Mouse (Mus musculus) NIH3T3 (cell line): ENCODE results near the gene Gm20696.

Experiments
- DNase-seq: peaks from one replicate; pipeline ENCODE4 v3.0.0-alpha.2; 2012; ENCODE audit warnings: low read depth

Gene Gm20696

GRCm38 (mm10) chr6:99483556-99483955 is 183.0 kb downstream of the Gm20696 start:
- DNase-seq = no peak

- DNase-seq = no peak
These were observed 185.0 kb downstream of the Gm20696 start for GRCm38 (mm10) chr6:99481568-99481967.

GRCm38 (mm10) chr6:99478873-99479650 is 187.5 kb downstream of the Gm20696 start:
- DNase-seq = peak; percentile 79

- no peak for DNase-seq
These were observed 191.6 kb downstream of the Gm20696 start for GRCm38 (mm10) chr6:99475040-99475439.

- DNase-seq = peak; percentile 72
These were observed 195.7 kb downstream of the Gm20696 start for GRCm38 (mm10) chr6:99470906-99471305.

- no peak for DNase-seq
These were observed 197.3 kb downstream of the Gm20696 start for GRCm38 (mm10) chr6:99469134-99469834.

GRCm38 (mm10) chr6:99467831-99468230 is 198.8 kb downstream of the Gm20696 start:
- no peak for DNase-seq

GRCm38 (mm10) chr6:99467109-99467508 is 199.5 kb downstream of the Gm20696 start:
- no peak for DNase-seq

- peak; percentile 66 for DNase-seq
These were observed 200.2 kb downstream of the Gm20696 start for GRCm38 (mm10) chr6:99466354-99466753.

- no peak for DNase-seq
These were observed 202.1 kb downstream of the Gm20696 start for GRCm38 (mm10) chr6:99464449-99464848.

GRCm38 (mm10) chr6:99463906-99464305 is 202.7 kb downstream of the Gm20696 start:
- DNase-seq = no peak

GRCm38 (mm10) chr6:99458775-99459174 is 207.8 kb downstream of the Gm20696 start:
- DNase-seq = no peak

GRCm38 (mm10) chr6:99453763-99454520 is 212.7 kb downstream of the Gm20696 start:
- no peak for DNase-seq

- peak; percentile 36 for DNase-seq
These were observed 213.9 kb downstream of the Gm20696 start for GRCm38 (mm10) chr6:99452638-99453185.

GRCm38 (mm10) chr6:99451479-99451878 is 215.1 kb downstream of the Gm20696 start:
- DNase-seq = no peak

GRCm38 (mm10) chr6:99447447-99447846 is 219.2 kb downstream of the Gm20696 start:
- DNase-seq = peak; percentile 48

GRCm38 (mm10) chr6:99446801-99447415 is 219.7 kb downstream of the Gm20696 start:
- peak; percentile 84 for DNase-seq

- peak; percentile 90 for DNase-seq
These were observed 223.1 kb downstream of the Gm20696 start for GRCm38 (mm10) chr6:99443460-99443859.

GRCm38 (mm10) chr6:99441100-99441499 is 225.5 kb downstream of the Gm20696 start:
- DNase-seq = no peak

- DNase-seq = no peak
These were observed 226.0 kb downstream of the Gm20696 start for GRCm38 (mm10) chr6:99440606-99441005.

- DNase-seq = peak; percentile 88
These were observed 226.7 kb downstream of the Gm20696 start for GRCm38 (mm10) chr6:99439878-99440361.
